Mouse (Mus musculus) stomach, embryonic 15.5 days (tissue): ENCODE data around the gene Gm16503. TPM values are rescaled to one million over a fixed set of nuclear protein-coding genes. Genes with fewer than 3 reads are reported as not detected.
"Not testable (repeated sequence)": the region's sequence is repeated elsewhere in the genome, so short reads cannot be mapped to it uniquely, and the experiment has no call there.

ENCODE experiments used
- ATAC-seq: fragments of 200-750 bp; cut with Nextera tagmentation; 2 replicates; pipeline ENCODE4 v1.8.0; 2017; ENCODE audit warnings: low read depth, moderate number of reproducible peaks, moderate TSS enrichment; ENCODE audit not compliant: insufficient read depth, low FRiP score
- H3K27ac ChIP-seq: fragments of 300-500 bp; sonication (generic); 2 replicates; pipeline ENCODE4 v1.5.1; 2015; ENCODE audit warnings: mild to moderate bottlenecking, inconsistent platforms
- H3K27me3 ChIP-seq: fragments of 300-500 bp; sonication (generic); replicated peaks from 2 replicates; pipeline ENCODE4 v1.6.1; 2015; ENCODE audit warnings: inconsistent platforms
- H3K36me3 ChIP-seq: fragments of 300-500 bp; sonication (generic); 2 replicates; pipeline ENCODE4 v1.6.1; 2015; ENCODE audit warnings: inconsistent platforms
- H3K4me1 ChIP-seq: fragments of 300-500 bp; sonication (generic); 2 replicates; pipeline ENCODE4 v1.6.1; 2015; ENCODE audit warnings: inconsistent platforms
- H3K4me2 ChIP-seq: fragments of 300-500 bp; sonication (generic); 2 replicates; pipeline ENCODE4 v1.6.1; 2015; ENCODE audit warnings: mild to moderate bottlenecking, inconsistent platforms
- H3K4me3 ChIP-seq: fragments of 300-500 bp; sonication (generic); replicated peaks from 2 replicates; pipeline ENCODE4 v1.5.1; 2015; ENCODE audit warnings: inconsistent platforms
- H3K9ac ChIP-seq: fragments of 300-500 bp; sonication (generic); 2 replicates; pipeline ENCODE4 v1.6.1; 2015; ENCODE audit warnings: inconsistent platforms
- H3K9me3 ChIP-seq: fragments of 300-500 bp; sonication (generic); 2 replicates; pipeline ENCODE4 v1.6.1; 2016; ENCODE audit warnings: inconsistent platforms
- WGBS: fragments of 180-500 bp; shearing (Covaris S2); methylation state at CpG from one replicate; pipeline ENCODE4 v1.1.7; 2015; 5-methylcytosine and 5-hydroxymethylcytosine counted together
- polyA plus RNA-seq: library from polyadenylated mRNA; unstranded; fragments of >200 nt; fragmentation: Nextera tagmentation; extraction: Ambion mirVana; gene quantifications from 2 replicates; pipeline ENCODE4 v1.2.1, GENCODE M21; 2015

Gene Gm16503
- polyA plus RNA-seq, 1 experiment from 2014 or later, result 0.42 TPM

GRCm38 (mm10) chr4:147554361-147554760 lies 14.3 kb downstream of the Gm16503 start:
- not testable (repeated sequence) for H3K4me2 ChIP-seq, ATAC-seq, H3K27ac ChIP-seq, H3K4me1 ChIP-seq, H3K4me3 ChIP-seq, H3K27me3 ChIP-seq, H3K36me3 ChIP-seq, H3K9me3 ChIP-seq, H3K9ac ChIP-seq
- WGBS, result 66% methylated on average over 2 of the region's 2 CpGs

DNA sequence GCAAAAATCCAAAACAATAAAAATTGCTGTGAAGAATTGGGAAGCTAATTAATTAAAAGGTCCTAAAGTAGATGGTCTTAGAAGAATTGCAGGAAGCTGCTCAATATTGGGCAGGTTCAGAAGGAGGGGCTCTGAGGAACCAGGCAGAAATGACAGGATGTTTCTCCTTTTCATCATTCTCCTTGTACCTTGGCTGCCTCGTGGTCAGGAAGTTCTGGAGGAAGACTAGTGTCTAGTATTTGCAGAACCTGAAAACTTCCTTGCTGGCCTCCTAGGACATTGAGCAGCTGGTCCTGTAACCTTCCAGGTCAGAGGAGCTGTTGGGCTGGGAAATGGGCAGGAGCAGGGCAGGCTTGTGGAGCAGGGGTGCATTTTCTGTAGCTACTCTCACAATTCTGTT lies 16.9 kb downstream of the Gm16503 start:
- ATAC-seq, H3K27me3 ChIP-seq, H3K9me3 ChIP-seq, H3K4me1 ChIP-seq, H3K27ac ChIP-seq, H3K4me3 ChIP-seq, H3K4me2 ChIP-seq, H3K9ac ChIP-seq, H3K36me3 ChIP-seq: not testable (repeated sequence)
- 50% methylated on average over 1 of the region's 1 CpGs for WGBS

GRCm38 (mm10) chr4:147558011-147558410 lies 18.0 kb downstream of the Gm16503 start:
- not testable (repeated sequence) for H3K36me3 ChIP-seq, H3K4me1 ChIP-seq, H3K27me3 ChIP-seq, H3K9ac ChIP-seq, ATAC-seq, H3K27ac ChIP-seq, H3K9me3 ChIP-seq, H3K4me3 ChIP-seq, H3K4me2 ChIP-seq

DNA sequence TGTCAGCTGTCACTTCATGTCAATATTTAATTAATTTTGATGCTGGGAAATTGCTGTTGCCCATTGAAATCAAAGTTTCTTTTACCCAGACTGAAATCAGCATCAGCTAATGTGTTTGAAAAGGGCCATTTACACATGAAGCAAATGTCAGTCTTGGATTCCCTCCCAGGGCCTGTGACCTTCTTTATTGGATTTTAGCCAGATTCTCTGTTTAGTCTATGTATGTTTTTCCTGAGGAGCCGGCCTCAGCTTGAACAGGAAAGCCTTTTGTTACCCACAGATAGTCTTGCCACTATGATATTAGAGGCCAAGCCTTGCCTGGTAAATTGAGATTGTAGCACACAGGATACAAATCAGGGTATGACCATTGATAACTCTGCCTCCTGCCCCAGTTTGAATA lies 19.1 kb downstream of the Gm16503 start:
- H3K36me3 ChIP-seq, H3K4me2 ChIP-seq, H3K4me3 ChIP-seq, H3K9ac ChIP-seq, H3K9me3 ChIP-seq, ATAC-seq, H3K4me1 ChIP-seq, H3K27me3 ChIP-seq, H3K27ac ChIP-seq: not testable (repeated sequence)
- 41% methylated on average over 1 of the region's 1 CpGs for WGBS

DNA sequence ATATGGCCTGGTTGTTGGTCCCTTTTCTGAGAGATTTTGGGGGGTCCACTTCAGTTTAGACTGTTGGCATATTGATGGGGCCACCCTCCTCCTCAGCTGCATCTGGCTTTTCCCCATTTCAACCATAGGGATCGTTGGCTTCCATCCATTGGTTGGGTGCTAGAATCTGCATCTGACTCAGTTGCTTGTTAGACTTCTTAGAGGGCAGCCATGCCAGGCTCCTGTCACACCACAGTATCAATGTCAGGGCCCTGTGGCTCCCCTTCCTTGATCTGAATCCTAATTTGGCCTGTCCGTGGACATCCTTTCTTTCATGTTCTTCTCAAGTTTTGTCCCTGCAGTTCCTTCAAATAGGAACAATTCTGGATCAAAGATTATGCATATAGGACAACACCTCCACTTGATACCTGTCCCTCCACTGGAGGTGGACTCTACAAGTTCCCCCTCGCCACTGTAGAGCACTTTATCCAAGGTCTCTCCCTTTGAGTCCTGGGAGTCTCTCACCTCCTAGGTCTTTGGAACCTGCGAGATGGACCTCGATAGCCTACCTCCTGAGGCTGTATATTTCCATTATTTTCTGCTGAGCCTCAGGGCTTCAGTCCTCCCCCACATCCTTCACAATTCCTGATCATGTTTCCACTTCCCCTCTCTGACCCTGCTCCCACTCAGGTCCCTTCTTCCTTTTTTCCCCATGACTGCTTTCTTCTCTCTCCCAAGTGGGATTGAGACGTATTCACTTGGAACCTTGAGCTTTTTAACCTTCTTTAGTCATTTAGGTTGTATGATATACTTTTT lies 25.6 kb downstream of the Gm16503 start:
- H3K9ac ChIP-seq, result no peak overlapping the region
- ATAC-seq, result no peak
- H3K4me2 ChIP-seq, result no peak overlapping the region
- WGBS, result 67% methylated on average over 6 of the region's 6 CpGs
- no peak overlapping the region for H3K4me3 ChIP-seq
- no peak overlapping the region for H3K27ac ChIP-seq
- no peaks in the 10 kb centered on the region for H3K4me1 ChIP-seq
- H3K9me3 ChIP-seq, result 0 out of 2 replicates have a peak, but pooled peaks cover 3% of the 10 kb centered on the region
- H3K36me3 ChIP-seq, result no peaks in the 10 kb centered on the region
- H3K27me3 ChIP-seq, result no peaks in the 10 kb centered on the region

DNA sequence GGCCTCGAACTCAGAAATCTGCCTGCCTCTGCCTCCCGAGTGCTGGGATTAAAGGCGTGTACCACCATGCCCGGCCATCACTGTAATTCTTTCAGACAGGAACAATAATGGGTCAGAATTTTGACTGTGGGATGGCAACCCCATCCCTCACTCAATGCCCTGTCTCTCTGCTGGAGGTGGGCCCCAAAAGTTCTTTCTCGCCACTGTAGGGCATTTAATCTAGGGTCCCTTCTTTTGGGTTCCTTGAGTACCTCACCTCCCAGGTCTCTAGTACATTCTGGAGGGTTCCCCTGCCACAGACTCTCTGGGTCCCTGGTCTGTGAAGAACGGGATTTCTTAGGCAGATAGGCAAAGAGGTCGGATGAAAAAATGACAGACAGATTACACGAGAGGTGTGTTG lies 31.1 kb downstream of the Gm16503 start:
- 80% methylated on average over 8 of the region's 8 CpGs for WGBS
- not testable (repeated sequence) for H3K4me3 ChIP-seq, H3K4me1 ChIP-seq, H3K4me2 ChIP-seq, H3K36me3 ChIP-seq, H3K27me3 ChIP-seq, ATAC-seq, H3K9me3 ChIP-seq, H3K9ac ChIP-seq, H3K27ac ChIP-seq

GRCm38 (mm10) chr4:147579371-147579770 lies 39.4 kb downstream of the Gm16503 start:
- not testable (repeated sequence) for H3K4me2 ChIP-seq, ATAC-seq, H3K27ac ChIP-seq, H3K9ac ChIP-seq, H3K9me3 ChIP-seq, H3K4me1 ChIP-seq, H3K36me3 ChIP-seq, H3K4me3 ChIP-seq, H3K27me3 ChIP-seq
- WGBS, result 89% methylated on average over 4 of the region's 4 CpGs

- WGBS, result 60% methylated on average over 1 of the region's 1 CpGs
- no peak for ATAC-seq
Observed at GRCm38 (mm10) chr4:147586511-147587473, 46.8 kb downstream of the Gm16503 start.

More at GRCm38 (mm10) chr4:147586511-147587473, 46.8 kb downstream of the Gm16503 start:
- Histone ChIP-seq H3K4me1 (no peaks in the 10 kb centered on the region), H3K27ac (no peak overlapping the region), H3K4me3 (no peak overlapping the region), H3K27me3 (no peaks in the 10 kb centered on the region), H3K9ac (no peak overlapping the region), H3K9me3 (peaks cover 8% of the 10 kb centered on the region; the same call in 1 of the 2 replicates), H3K4me2 (no peak overlapping the region), H3K36me3 (no peaks in the 10 kb centered on the region)

Other genes starting within 250 kb of the Gm16503 start
- gene Zfp988, start 234.5 kb upstream of the Gm16503 start, polyA plus RNA-seq, result 0.14 and 0.37 TPM in 2 replicates
- 0.15 TPM in 1 of 2 replicates, not detected in the other for gene Zfp978, start 178.9 kb upstream of the Gm16503 start, polyA plus RNA-seq
- 5.1 and 5.4 TPM in 2 replicates for gene Zfp982, start 47.8 kb upstream of the Gm16503 start, polyA plus RNA-seq
- gene Zfp985, start 13.1 kb downstream of the Gm16503 start, polyA plus RNA-seq, result 0.18 and 0.26 TPM in 2 replicates
- 2.4 and 2.6 TPM in 2 replicates for gene Zfp979, start 102.3 kb downstream of the Gm16503 start, polyA plus RNA-seq
- gene Zfp534, start 162.3 kb downstream of the Gm16503 start, polyA plus RNA-seq, result not detected in 2 replicates